26 mouse cellular contexts compared by ENCODE assay signal in the genomic region with DNA sequence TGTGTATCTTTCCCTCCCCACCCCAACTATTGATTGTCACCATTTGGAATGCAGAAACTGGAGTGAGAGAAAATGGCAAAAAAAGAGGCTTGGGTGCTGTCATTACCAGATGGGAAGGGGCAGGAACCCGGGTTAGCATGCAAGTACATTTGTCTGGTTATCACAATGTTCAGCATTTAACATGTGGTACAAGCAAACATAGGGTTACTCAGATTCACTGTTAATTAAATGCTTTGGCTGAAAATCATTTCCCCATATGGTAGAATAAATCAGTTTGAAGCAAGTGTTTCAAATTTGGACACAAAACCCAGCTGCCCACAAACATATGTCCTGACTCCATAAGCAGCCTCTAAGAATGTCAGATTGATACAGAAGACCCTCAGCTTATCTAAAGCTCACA.
DNase-seq lines count a peak whose midpoint lies in the region; ATAC-seq lines count a peak whose summit lies in the region.
"Had no signal": no experiment of that assay in that cellular context is flagged by ENCODE, and none has a peak within 500 bp of the region (broad histone marks: within the 10 kb centered on the region; RNA-seq: fewer than 3 reads in every experiment).

No protein-coding gene starts in this region.

- H3K4me2 ChIP-seq in forebrain, embryonic 13.5 days = no peak overlapping the region
- H3K4me2 ChIP-seq: embryonic facial prominence, embryonic 15.5 days; hindbrain, embryonic 12.5 days; limb, embryonic 12.5 days; liver, embryonic 11.5 days; midbrain, embryonic 12.5 days; neural tube, embryonic 15.5 days had no signal

- WGBS in forebrain, embryonic 13.5 days = 79% methylated on average over 1 of the region's 1 CpGs
- WGBS in forebrain, embryonic 10.5 days = 94% methylated on average over 1 of the region's 1 CpGs

- ATAC-seq in forebrain, embryonic 13.5 days = peak; percentile 91
- ATAC-seq: inflammation-experienced regulatory T-cells, adult 6 months; liver, postnatal 0 days had no signal

- H3K9ac ChIP-seq in forebrain, embryonic 13.5 days = no peak overlapping the region
- H3K9ac ChIP-seq: embryonic facial prominence, embryonic 15.5 days; hindbrain, embryonic 12.5 days; limb, embryonic 12.5 days; liver, postnatal 0 days; midbrain, embryonic 12.5 days; neural tube, embryonic 15.5 days had no signal

- no peaks in the 10 kb centered on the region for H3K9me3 ChIP-seq in forebrain, embryonic 13.5 days (replicated peaks)
- no peaks in the 10 kb centered on the region for H3K9me3 ChIP-seq in forebrain, embryonic 10.5 days
- H3K9me3 ChIP-seq: embryonic facial prominence, embryonic 15.5 days; hindbrain, embryonic 12.5 days; limb, embryonic 12.5 days; midbrain, embryonic 12.5 days; neural tube, embryonic 15.5 days had no signal

- no peaks in the 10 kb centered on the region for H3K27me3 ChIP-seq in forebrain, embryonic 13.5 days
- no peaks in the 10 kb centered on the region for H3K27me3 ChIP-seq in forebrain, embryonic 10.5 days (ENCODE audit: poor library complexity, severe bottlenecking)
- H3K27me3 ChIP-seq: embryonic facial prominence, embryonic 15.5 days; hindbrain, embryonic 12.5 days; limb, embryonic 12.5 days; midbrain, embryonic 12.5 days had no signal

- H3K4me3 ChIP-seq in forebrain, embryonic 13.5 days = no peak overlapping the region
- no peak overlapping the region for H3K4me3 ChIP-seq in forebrain, embryonic 10.5 days
- H3K4me3 ChIP-seq: embryonic facial prominence, embryonic 15.5 days; heart, adult 2 months; hindbrain, embryonic 12.5 days; limb, embryonic 12.5 days; midbrain, embryonic 12.5 days; neural tube, embryonic 15.5 days had no signal

- DNase-seq in forebrain, embryonic 10.5 days (ENCODE audit: extremely low spot score, low spot score) = no peak
- DNase-seq in left cerebral cortex, adult 11 months (ENCODE audit: low spot score) = peak; percentile 5
- no peak for DNase-seq in left cerebral cortex, adult 8-10 months (ENCODE audit: low spot score in 2 of 2)
- DNase-seq in layer of hippocampus, adult 8-10 months (ENCODE audit: low spot score in 2 of 2) = peak; percentile 50 to 62
- DNase-seq in right cerebral cortex, postnatal 25 days = no peak
- DNase-seq in adrenal gland, postnatal 36 days = no peak
- no peak for DNase-seq in right cerebral cortex, adult 18-20 months
- DNase-seq: adrenal gland, postnatal 14 days; cerebellum, adult 2 months; cerebellum, postnatal 25 days; embryo, embryonic 11 days; gastrocnemius, postnatal 25 days; heart, adult 2 months; kidney, adult 18-20 months; liver, postnatal 0 days; lung, postnatal 10 days; thymus, adult 2 months had no signal

- peaks cover 17% of the 10 kb centered on the region; the same call in 1 of the 2 replicates for H3K4me1 ChIP-seq in forebrain, embryonic 13.5 days
- peaks cover 17% of the 10 kb centered on the region for H3K4me1 ChIP-seq in forebrain, embryonic 10.5 days
- H3K4me1 ChIP-seq: hindbrain, embryonic 12.5 days; midbrain, embryonic 12.5 days; neural tube, embryonic 15.5 days had no signal

- H3K36me3 ChIP-seq in forebrain, embryonic 13.5 days (ENCODE audit: poor library complexity, severe bottlenecking) = no peaks in the 10 kb centered on the region
- no peaks in the 10 kb centered on the region for H3K36me3 ChIP-seq in forebrain, embryonic 10.5 days (replicated peaks)
- H3K36me3 ChIP-seq: embryonic facial prominence, embryonic 15.5 days; hindbrain, embryonic 12.5 days; limb, embryonic 12.5 days; midbrain, embryonic 12.5 days; neural tube, embryonic 15.5 days had no signal

- H3K27ac ChIP-seq in forebrain, embryonic 13.5 days = no peak overlapping the region
- H3K27ac ChIP-seq in forebrain, embryonic 10.5 days = no peak overlapping the region
- H3K27ac ChIP-seq: embryonic facial prominence, embryonic 15.5 days; heart, adult 2 months; hindbrain, embryonic 12.5 days; kidney, postnatal 0 days; limb, embryonic 12.5 days; midbrain, embryonic 12.5 days; neural tube, embryonic 15.5 days had no signal

Comparison
In these comparisons a context has a peak if more than half of its experiments do, and no peak if none do; other contexts are left out.
1. DNase-seq: peak in left cerebral cortex, adult 11 months (single experiment) and layer of hippocampus, adult 8-10 months (2 of 2); none in forebrain, embryonic 10.5 days (single experiment), left cerebral cortex, adult 8-10 months (0 of 2), right cerebral cortex, postnatal 25 days (single experiment), adrenal gland, postnatal 36 days (0 of 2) and right cerebral cortex, adult 18-20 months (single experiment).